Mouse (Mus musculus): ENCODE data around the gene Pola2.

GRCm38 (mm10) chr19:6005541-6005940 is 41.5 kb upstream of the Pola2 start:
- TF ChIP-seq E2F4 (IDR thresholded peaks at IDR 0.05; ENCODE audit: borderline replicate concordance, low read depth, low read length) (no peak), ZNF384 (IDR thresholded peaks at IDR 0.05; ENCODE audit: low read depth, low read length) (no peak), MAFK (IDR thresholded peaks at IDR 0.05; ENCODE audit: borderline replicate concordance, low read depth, low read length) (no peak), POLR2A (IDR thresholded peaks at IDR 0.05; ENCODE audit: control insufficient read depth in 1 of 2, insufficient read depth in 1 of 2, low read depth in 1 of 2, low read length in 2 of 2, poor library complexity in 1 of 2) (no peak), HCFC1 (IDR thresholded peaks at IDR 0.05; ENCODE audit: low read depth, low read length) (no peak), MAZ (IDR thresholded peaks at IDR 0.05; ENCODE audit: low read depth, low read length) (no peak), CHD2 (IDR thresholded peaks at IDR 0.05; ENCODE audit: low read length) (no peak), CTCF (IDR thresholded peaks at IDR 0.05 in 2 of 3, conservative IDR thresholded peaks at IDR 0.05 in 1 of 3; ENCODE audit: control insufficient read depth in 1 of 3, insufficient read depth in 1 of 3, low read depth in 2 of 3, low read length in 3 of 3, poor library complexity in 1 of 3, severe bottlenecking in 1 of 3) (no peak), MAX (IDR thresholded peaks at IDR 0.05; ENCODE audit: low read length) (no peak), ZC3H11A (IDR thresholded peaks at IDR 0.05; ENCODE audit: low read depth, low read length) (no peak), TCF12 (IDR thresholded peaks at IDR 0.05; ENCODE audit: low read depth, low read length) (no peak), EP300 (IDR thresholded peaks at IDR 0.05; ENCODE audit: low read depth in 1 of 2, low read length in 2 of 2) (no peak), ETS1 (IDR thresholded peaks at IDR 0.05; ENCODE audit: low read depth, low read length) (no peak), JUND (IDR thresholded peaks at IDR 0.05; ENCODE audit: low read depth, low read length) (no peak)
